Mouse (Mus musculus): Measurements from ENCODE around the gene Lasp1. TPM values are rescaled to one million over a fixed set of nuclear protein-coding genes. Genes with fewer than 3 reads are reported as not detected.

Lasp1 gene
- total RNA-seq, 1 experiment from 2014 or later, result 315 TPM

- no peak for ATAC-seq (ENCODE audit: extremely low read depth, insufficient number of reproducible peaks, low FRiP score, poor library complexity, severe bottlenecking)
Measured at GRCm38 (mm10) chr11:97808093-97808492, 9.3 kb downstream of the Lasp1 start.

DNA sequence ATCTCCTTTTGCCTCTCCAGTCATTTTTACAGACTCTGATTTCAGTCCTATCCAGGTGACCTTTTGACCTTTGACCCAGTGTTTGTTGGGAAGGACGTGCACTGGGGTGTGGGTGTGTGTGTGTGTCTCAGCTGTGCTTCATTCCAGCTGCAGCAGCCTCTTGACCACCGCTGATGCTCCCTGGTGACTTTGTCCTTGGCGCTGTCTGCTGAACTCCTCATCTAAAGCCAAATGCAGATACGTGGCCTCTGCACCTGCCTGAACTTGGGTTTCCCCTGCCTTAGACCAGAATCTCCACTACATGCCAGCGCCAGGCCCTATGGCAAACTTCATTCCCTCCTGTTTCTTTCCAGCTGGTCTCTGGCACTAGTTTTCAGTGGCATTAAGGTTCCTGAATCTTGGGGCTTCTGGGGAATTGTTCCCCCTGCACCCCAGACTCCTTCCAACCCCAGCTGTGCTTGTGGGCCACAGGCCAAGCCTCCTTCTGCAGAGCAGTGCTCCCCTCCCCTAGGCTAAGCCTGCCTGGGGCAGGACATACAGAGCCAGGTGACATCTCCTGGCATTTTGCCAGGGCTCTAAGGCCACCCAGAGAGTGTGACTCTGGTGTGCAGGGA is 9.9 kb downstream of the Lasp1 start:
- no peak for ATAC-seq (ENCODE audit: extremely low read depth, insufficient number of reproducible peaks, low FRiP score, poor library complexity, severe bottlenecking)

- ATAC-seq (ENCODE audit: extremely low read depth, insufficient number of reproducible peaks, low FRiP score, poor library complexity, severe bottlenecking), result no peak
Measured at GRCm38 (mm10) chr11:97809235-97810121, 10.7 kb downstream of the Lasp1 start.

- no peak for ATAC-seq (ENCODE audit: extremely low read depth, insufficient number of reproducible peaks, low FRiP score, poor library complexity, severe bottlenecking)
Measured at GRCm38 (mm10) chr11:97810356-97810755, 11.6 kb downstream of the Lasp1 start.

DNA sequence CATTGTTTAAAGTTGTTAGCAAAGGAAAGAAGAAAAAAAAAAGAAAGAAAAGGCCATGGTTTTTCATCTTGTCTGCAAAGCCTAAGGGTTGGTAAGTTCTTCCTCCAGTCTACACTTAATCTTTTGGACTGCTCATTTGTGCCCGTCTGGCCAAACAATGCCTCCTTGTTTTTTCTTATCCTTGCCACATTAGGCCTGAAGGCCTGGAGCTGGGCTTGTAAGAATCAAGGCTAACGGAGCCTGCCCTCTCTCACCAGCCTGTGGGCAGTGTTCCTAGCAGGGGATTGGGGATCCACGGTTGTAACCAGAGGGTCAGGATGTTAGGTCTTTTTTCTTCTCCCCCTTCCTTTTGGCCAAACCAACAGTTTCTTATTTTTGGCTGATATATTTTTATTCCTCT is 12.2 kb downstream of the Lasp1 start:
- ATAC-seq (ENCODE audit: extremely low read depth, insufficient number of reproducible peaks, low FRiP score, poor library complexity, severe bottlenecking), result no peak

GRCm38 (mm10) chr11:97811569-97812362 is 13.0 kb downstream of the Lasp1 start:
- no peak for ATAC-seq (ENCODE audit: extremely low read depth, insufficient number of reproducible peaks, low FRiP score, poor library complexity, severe bottlenecking)

GRCm38 (mm10) chr11:97812491-97812921 is 13.7 kb downstream of the Lasp1 start:
- no peak for ATAC-seq (ENCODE audit: extremely low read depth, insufficient number of reproducible peaks, low FRiP score, poor library complexity, severe bottlenecking)

GRCm38 (mm10) chr11:97813085-97813484 is 14.3 kb downstream of the Lasp1 start:
- ATAC-seq (ENCODE audit: extremely low read depth, insufficient number of reproducible peaks, low FRiP score, poor library complexity, severe bottlenecking), result no peak

- no peak for ATAC-seq (ENCODE audit: extremely low read depth, insufficient number of reproducible peaks, low FRiP score, poor library complexity, severe bottlenecking)
Measured at GRCm38 (mm10) chr11:97813746-97814515, 15.1 kb downstream of the Lasp1 start.

- no peak for ATAC-seq (ENCODE audit: extremely low read depth, insufficient number of reproducible peaks, low FRiP score, poor library complexity, severe bottlenecking)
Measured at GRCm38 (mm10) chr11:97815736-97816135, 16.9 kb downstream of the Lasp1 start.

DNA sequence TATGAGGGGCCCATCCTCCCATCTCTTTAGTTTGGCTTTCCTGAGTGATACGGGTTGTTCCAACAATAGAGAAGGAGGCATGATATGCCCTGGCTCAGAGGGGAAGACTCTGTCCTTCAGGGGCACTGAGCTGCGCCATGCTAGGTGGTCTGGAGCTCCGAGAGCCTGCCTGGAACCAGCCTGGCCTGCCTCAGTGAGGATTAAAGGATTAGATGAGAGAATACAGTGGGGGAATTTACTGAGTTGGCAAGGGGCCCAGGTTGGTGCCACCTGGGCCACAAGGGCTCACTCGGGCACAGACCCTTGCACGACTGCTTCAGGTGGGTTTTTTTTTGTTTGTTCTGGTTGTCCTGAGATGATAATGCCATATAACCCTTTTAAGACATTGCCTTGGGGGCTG is 17.4 kb downstream of the Lasp1 start:
- no peak for ATAC-seq (ENCODE audit: extremely low read depth, insufficient number of reproducible peaks, low FRiP score, poor library complexity, severe bottlenecking)

DNA sequence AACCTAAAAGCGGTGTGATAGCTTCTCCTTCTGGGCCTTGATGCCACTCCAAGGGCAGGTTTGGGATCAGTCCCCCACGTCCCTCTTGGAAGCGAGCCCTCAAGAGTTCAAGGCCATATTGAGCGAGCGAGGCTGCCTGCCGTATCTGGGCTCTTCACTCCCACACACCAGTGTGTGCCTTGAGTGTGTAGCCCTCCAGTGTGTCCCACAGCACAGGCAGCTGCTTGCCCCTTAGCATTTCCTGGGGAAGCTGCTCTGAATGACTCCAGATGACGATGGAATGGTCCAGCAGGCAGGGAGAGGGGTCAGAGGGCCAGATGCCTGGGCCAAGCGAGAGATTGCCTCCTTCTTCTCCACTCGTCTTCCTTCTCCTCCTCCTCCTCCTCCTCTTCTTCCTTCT is 18.1 kb downstream of the Lasp1 start:
- ATAC-seq (ENCODE audit: extremely low read depth, insufficient number of reproducible peaks, low FRiP score, poor library complexity, severe bottlenecking), result no peak

DNA sequence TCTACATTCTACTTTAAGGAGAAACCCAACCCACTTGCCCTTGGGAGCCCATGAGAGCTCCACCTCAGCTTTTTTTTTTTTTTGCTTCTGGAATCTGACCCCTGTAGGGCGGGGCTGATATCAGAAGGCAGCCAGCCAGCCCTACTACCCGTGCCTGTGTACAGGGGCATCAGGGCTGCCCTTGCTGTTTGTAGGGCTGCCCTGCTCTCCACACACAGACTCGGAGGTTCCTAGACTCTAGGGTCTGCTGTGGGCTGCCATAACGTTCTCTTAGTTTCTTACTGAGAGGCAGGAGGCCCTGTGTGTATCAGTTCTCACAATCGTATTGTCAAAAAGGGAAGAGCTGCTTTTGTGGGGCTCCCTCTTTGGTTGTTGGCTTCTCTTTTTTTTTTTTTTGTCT is 18.6 kb downstream of the Lasp1 start:
- ATAC-seq (ENCODE audit: extremely low read depth, insufficient number of reproducible peaks, low FRiP score, poor library complexity, severe bottlenecking), result no peak

DNA sequence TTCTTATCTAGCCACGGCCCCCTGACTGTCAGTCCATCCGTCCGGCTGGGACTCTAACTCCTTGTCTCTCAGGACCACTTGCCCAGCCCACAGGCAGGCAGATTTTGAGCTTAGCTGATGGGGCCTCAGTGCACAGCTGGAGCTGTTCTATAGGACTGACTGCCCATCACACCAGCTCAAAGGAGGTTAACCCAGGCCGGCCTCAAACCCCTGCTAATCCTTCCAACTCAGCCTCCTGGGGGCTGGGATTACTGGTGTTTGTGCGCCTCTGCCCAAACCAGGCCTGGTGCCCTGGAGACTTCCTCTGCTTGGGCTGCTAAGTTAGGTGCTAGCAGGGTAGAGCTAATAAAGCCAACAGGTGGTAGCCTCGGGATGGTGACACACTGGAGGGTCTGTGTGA is 19.2 kb downstream of the Lasp1 start:
- ATAC-seq (ENCODE audit: extremely low read depth, insufficient number of reproducible peaks, low FRiP score, poor library complexity, severe bottlenecking), result no peak

DNA sequence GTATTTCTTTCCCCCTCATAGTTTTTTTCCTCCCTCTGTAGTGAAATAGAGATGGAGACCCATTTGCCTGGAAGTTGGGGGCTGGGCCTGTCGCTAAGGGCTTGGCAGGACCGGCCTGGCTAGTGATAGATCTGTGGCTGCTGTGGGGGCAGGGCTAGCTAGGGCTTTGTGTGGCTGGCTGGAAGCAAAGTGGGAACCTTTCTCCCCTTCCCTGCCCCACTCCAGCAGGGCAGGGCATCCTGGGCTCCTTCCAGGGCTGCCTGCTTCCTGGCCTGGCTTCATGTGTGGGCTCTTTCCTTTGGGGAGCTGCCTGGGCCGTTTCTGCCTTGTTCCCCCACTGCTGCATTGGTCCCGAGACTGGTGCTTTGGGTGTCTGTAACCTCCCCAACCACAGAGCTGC is 19.8 kb downstream of the Lasp1 start:
- ATAC-seq (ENCODE audit: extremely low read depth, insufficient number of reproducible peaks, low FRiP score, poor library complexity, severe bottlenecking), result no peak

- no peak for ATAC-seq (ENCODE audit: extremely low read depth, insufficient number of reproducible peaks, low FRiP score, poor library complexity, severe bottlenecking)
Measured at GRCm38 (mm10) chr11:97819102-97819501, 20.3 kb downstream of the Lasp1 start.

DNA sequence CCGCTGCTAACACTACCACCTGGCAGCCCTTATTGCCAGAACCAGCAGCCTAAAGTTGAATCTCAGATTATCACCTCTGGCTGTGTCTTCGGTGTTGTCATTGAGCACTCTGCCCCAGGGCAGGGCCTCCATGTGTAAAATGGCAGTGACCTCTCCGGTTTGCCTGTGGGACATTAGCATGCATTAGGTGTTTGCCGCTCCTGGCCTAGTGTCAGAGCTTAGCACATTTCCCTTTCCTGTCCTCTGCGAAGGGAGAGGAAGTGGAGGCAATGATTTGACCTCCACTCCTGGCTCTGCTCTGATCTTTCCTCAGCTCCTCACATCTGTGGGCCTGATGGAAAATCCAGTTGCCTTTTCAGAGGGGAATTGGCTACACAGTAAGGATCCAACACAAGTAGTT is 21.1 kb downstream of the Lasp1 start:
- ATAC-seq (ENCODE audit: extremely low read depth, insufficient number of reproducible peaks, low FRiP score, poor library complexity, severe bottlenecking), result no peak

DNA sequence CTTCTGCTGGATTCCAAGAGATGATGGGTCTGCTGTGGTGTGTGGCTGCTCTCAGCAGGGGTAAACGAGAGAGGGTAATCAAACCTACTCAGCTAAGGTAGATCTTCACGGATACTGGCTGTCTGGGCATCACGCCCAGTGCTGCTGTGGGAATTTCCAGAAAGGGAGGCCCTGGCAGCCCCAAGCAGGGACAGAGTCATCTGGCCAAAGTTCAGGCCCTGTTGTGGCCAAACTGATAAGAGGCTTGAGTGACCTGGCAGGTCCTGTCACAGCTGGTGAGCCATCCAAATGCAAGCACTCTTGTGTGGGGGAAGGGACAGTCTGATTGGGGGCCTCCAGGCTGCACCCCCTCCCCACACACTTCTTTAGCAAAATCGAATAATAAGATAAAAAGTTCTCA is 22.0 kb downstream of the Lasp1 start:
- no peak for ATAC-seq (ENCODE audit: extremely low read depth, insufficient number of reproducible peaks, low FRiP score, poor library complexity, severe bottlenecking)

Data from neutrophil, adult 5-6 weeks (primary cell).